Mouse (Mus musculus): ENCODE measurements around the gene Tespa1.
A peak's percentile ranks its signal among the peaks of the same experiment; 100 is the strongest.
"Not testable (repeated sequence)": the region's sequence is repeated elsewhere in the genome, so short reads cannot be mapped to it uniquely, and the experiment has no call there.

Gene Tespa1

DNA sequence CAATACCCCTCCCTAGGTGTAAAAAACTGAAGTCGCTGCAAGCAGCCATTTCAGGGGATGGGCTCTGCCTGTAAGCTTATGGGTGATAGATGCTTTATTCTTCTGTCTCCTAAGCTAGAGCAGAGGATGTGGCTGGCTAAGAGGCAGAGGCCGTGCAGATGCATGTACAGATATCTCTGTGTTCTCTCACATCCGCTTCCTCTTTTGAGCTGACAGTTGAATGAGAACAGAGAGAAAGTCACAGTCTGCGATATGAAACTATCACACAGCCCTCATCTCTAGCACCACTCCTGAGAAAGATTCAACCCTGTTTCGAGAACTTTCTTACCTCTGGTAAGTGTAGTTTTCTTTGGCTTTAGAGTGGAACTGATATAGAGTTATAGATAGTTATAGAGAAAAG is at the start of gene Tespa1:
Gene Tespa1, plus strand, starts transcription at position 234 of the 400 bp plus-strand sequence.
- DNase-seq: no peak

GRCm38 (mm10) chr10:130275759-130276158 is 46.9 kb upstream of the Tespa1 start:
- DNase-seq: peak in 1 of 2 experiments; percentile 7

- no peak for DNase-seq
Observed at GRCm38 (mm10) chr10:130276496-130276895, 46.2 kb upstream of the Tespa1 start.

GRCm38 (mm10) chr10:130280066-130280465 is 42.6 kb upstream of the Tespa1 start, which contains the start of gene Neurod4:
TSS of gene Neurod4 (minus strand) at chr10:130280240.
- DNase-seq: peak; percentile 79 to 85

DNA sequence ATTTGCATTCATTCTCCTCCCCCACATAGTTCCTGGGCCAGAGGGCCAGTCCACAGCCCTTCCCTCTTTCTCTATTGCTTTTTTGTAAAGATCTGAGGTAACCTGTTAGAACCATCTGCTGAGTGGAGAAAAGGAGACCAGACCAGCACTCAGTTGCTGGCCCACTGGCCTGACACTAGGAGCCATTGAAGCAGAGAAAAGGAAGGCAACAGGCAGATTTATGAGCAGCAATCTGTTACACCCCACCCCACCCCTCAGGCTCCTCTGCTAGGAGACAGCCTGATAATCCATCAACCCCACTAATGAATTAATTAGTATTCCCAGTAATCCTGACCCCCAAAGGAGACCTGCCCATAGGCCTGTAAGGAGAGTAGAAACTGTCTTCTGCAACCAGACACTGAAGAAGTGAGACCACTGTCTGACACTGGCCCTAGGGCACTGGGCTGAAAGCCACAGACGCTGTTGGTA is 40.7 kb upstream of the Tespa1 start:
- DNase-seq: peak; percentile 35 to 66

DNA sequence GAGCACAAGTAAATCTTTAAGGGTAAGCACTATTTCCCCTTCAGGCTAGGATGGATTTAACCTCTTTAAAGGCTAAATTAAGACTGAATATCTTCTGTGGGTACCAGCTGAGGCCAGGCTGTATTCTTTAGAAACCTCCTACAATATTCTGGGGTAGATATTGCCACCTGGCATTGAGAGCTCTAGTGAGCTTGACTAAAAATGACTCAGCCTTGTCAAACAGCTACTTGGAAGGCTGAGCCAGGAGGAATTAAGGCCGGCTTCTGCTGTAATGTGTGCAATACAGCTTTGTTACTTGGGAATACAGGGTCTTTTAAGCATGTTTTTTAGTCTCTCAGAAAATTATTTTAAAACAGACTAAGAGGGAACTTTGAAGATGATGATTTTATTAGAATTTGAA is 35.5 kb upstream of the Tespa1 start:
- no peak for DNase-seq

DNA sequence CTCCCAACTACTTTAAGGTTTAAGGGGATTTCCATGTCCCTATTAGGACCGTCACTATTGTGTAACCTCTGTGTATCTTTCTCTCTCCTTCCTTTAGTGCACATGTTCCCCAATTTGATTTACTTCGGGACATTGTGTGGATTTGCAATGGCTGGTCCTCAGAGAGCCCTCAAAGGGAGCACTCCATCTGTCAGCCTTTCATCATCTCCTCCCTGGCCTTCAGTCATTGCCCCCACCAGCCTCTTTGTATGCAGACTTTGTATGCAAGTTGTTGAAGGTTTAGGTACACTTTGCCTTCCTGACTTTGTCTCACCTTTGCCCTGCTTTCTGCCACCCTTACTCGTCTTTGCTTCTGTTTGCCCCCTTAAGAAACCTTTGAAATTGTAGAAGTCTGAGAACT is 34.7 kb upstream of the Tespa1 start:
- DNase-seq: no peak

DNA sequence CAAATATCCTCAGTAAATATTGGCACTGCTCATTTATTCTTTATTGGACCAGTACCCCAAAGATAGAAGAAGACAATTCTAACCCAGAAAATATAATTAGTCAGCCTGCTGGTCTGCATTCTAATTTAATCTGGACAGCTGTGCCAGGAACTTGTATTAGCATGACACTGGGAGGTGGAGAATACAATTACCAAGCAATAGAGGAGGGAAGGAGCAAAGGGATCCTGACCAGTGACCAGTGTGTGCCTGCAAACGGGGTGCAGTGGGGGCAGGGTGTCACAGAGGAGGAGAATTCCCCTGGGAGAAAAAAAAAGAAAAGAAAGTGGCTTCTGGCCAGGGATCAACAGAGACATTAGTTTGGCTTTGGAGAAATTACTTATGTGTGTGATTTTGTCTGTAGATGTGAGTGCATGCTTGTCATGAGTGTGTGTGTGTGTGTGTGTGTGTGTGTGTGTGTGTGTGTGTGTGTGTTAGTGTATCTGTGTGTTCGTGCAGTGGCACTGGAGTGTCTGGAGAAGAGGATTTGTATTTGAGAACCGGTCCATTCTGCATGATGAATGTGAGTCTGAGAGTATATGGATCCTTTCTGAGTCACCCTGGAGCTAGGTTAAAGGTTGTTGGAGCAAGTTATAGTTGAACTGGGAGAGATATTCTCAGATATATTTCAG is 28.8 kb upstream of the Tespa1 start:
- DNase-seq: peak; percentile 21 to 28

DNA sequence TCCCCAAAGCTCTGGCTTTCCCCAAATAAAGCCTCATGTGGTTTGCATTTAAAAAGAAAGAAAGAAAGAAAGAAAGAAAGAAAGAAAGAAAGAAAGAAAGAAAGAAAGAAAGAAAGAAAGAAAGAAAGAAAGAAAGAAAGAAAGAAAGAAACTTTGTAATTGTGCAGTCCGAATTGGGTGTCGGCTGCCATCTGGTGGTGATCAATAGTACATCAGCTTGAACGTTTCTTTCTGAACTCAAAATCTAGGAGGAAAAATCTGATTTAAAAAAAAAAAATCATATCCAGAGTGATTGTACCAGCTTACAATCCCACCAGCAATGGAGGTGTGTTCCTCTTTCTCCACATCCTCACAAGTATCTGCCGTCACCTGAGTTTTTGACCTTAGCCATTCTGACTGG is 23.9 kb upstream of the Tespa1 start:
- peak; percentile 59 to 66 for DNase-seq

DNA sequence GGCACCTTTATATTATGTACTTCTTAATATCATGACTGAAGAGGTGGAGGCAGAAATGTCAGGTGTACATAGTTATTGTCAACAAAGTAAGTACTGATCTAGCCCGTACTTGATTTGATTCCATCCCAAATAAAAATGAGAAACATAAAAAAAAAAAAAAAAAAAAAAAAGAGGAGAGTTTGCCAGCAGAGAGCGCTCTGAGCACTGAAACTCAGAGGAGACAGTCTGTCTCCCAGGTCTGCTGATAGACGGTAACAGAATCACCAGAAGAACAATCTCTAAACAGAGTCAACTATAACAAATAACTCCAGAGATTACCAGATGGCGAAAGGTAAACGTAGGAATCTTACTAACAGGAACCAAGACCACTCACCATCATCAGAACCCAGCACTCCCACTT is 18.5 kb upstream of the Tespa1 start:
- not testable (repeated sequence) for DNase-seq

GRCm38 (mm10) chr10:130311534-130312227 is 11.0 kb upstream of the Tespa1 start:
- no peak for DNase-seq

DNA sequence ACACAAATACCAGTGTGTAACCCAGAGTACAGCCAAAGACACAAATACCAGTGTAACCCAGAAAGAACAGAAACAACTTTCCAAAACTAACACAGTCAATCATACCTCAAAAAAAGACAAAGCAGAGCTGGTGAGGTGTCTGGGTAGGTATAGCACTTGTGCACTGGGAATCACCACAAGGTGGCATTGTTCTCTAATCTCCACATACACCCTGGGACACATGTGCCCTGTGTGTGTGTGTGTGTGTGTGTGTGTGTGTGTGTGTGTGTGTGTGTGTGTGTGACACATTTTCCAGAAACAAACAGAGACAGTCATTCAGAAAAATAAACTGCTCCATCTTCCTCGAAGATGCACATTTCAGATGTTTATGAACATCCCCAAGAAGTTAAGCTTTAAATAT is 9.1 kb upstream of the Tespa1 start:
- DNase-seq: peak; percentile 9 to 12

DNA sequence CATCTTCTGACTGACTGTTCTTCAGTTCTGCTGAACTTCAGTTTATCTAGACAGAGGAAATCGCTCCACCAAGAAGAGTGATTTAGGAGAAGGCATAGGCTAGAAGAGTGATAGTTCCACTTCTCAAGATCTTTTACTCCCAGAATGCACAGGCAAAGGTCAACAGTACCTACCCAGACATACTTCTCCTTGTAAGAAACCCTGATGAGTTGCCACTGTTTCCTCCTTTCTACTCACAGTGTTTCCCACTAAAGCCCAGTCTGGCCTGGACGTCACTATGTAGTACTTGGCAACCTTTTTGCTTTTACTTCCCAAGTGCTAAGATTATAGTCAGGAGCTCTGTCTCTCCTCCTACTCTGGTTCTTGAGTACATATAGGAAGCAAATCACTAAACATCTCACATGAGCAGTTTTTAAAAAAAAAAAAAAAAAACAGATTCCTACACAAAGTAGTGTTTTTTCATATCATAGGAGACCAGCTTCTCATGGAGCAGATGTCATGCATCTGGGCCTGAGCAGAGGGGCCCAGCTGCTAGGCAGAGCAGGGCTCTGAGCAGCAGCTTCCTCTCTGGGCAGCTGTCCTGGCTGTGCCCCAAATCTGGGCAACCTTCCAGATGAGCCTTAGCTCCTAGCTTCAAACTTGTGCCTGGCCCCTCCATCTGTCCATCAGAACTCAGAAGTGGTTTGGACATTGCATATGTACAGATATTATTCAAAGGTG is 8.4 kb upstream of the Tespa1 start:
- DNase-seq: peak; percentile 63 to 73

DNA sequence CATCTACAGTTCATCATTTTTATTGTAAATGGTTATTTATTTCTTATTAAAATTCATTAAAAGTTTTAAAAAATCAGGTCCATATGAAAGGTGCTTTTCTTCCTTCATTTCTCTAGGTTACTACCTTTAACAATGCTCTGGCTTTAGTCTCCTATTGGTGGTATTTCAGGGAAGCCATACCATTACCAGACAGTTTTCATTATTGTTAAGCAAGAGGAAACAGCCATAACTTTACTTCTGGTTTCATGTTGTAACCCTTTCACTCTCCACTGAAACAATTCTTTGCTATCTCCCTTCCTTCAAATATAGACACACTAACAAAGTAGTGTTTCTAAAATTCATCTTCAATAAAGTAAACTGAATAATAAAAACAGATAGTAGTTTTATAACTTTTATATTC is 6.8 kb upstream of the Tespa1 start:
- no peak for DNase-seq

DNA sequence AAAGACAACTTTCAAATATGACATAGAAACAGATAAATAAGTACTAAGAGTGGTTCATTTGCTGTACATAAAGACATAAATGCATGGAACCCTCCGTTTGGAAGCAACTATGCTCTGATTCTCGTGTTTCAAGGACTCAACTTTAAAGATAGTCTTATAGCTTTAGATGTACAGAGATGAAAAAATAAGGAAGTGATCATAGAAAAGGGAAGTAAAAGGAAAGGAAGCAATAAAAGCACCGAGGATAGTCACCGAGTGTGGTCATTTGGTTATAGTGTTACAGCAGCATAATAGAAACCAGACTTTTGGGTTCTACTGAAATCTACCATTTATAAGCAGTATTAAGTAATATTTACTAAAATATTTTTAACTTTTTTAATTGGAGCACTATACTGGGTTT is 4.0 kb upstream of the Tespa1 start:
- DNase-seq: no peak

DNA sequence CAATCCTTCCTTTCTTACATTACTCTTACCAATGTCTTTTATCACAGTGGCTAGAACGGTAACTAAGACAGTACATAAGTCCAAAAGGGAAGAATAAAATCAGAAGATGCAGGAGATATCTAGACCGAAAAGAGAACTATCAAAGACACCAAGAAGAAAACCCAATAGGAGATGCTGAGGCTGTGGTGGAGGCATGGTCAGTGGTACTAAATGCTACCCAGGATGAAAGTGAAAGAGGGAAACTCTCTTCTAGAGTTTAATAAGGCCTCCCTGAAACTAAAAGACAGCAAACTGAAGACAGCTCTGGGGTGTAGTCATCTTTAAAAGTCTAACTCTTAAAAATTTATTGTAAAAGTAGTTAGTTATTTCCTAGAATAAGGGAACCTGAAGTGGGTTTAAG is 2.0 kb upstream of the Tespa1 start:
- no peak for DNase-seq

GRCm38 (mm10) chr10:130322062-130322461 is 608 bp upstream of the Tespa1 start:
- no peak for DNase-seq

GRCm38 (mm10) chr10:130324243-130324642 is 1.6 kb downstream of the Tespa1 start:
- DNase-seq: no peak

DNA sequence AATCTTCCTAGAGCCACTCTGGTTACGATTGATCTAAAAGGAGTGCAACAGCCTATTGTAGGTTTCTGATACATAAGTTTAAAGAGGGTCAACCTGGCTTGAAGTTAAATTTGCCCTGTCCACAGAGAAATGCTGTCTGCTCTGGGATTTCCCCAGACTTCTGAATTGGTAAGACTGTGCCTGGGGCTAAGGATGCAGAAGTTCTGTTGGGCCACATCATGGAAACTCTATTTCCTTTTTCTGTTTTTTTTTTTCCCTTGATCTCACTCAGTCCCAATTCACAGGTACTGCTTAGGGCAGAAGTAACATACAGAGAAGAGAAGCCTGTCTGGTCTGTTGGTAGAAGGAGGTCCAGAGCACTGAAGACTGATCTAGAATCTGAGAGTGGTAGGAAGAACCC is 8.0 kb downstream of the Tespa1 start:
- DNase-seq: no peak

DNA sequence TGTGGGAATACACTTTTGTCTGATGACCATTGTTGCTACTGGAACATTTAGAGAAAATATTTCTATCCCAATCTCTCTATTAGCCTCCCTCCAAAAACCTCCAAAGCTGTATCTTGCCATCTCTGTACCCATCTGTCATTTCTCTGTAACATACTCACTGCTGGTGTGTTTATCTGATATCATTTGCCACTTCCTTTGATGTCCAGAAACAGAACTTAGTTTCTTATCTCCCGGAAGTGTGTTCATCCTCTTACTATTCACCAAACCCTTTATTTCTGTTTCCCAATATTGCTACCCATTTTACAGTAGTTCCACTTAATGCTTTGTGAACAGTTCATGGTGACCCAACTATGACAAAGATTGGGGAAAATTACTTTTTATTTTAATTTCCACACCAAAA is 13.7 kb downstream of the Tespa1 start:
- no peak for DNase-seq

DNA sequence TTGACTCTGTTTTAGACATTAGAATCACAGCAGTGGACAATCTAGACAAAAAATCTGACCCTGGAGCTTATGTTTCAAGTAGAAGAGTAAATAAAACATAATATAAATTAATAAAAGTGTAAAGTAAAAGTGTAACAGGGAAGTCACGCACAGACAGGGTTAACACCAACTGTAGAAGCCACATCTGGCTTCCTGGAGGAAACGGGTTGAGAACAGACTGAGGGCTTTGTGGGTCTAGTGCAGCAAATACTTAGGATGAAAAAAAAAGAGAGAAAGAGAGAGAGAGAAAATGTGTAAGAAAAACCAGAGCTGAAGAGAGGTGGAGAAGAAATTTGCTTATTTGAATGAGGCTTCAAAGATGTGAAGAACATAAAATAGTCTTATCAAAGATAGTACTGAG is 14.9 kb downstream of the Tespa1 start:
- DNase-seq: no peak

DNA sequence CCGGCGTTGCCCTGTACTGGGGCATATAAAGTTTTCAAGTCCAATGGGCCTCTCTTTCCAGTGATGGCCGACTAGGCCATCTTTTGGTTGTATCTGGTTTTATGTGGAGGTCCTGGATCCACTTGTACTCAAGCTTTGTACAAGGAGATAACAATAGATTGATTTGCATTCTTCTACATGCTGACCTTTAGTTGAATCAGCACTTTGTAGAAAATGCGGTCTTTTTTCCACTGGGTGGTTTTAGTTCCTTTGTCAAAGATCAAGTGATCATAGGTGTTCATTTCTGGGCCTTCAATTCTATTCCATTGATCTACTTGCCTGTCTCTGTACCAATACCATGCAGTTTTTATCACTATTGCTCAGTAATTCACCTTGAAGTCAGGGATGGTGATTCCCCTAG is 17.4 kb downstream of the Tespa1 start:
- not testable (repeated sequence) for DNase-seq

- no peak for DNase-seq
Observed at GRCm38 (mm10) chr10:130344056-130344455, 21.4 kb downstream of the Tespa1 start.
